Mouse (Mus musculus) liver, adult 2 months (tissue): ENCODE data around the gene Trpm2.

Experiments
- CTCF ChIP-seq: fragments of 200-500 bp; IDR thresholded peaks from 2 replicates; pipeline ENCODE4 v1.5.1; 2011; ENCODE audit warnings: low read depth, low read length, control low read depth
- POLR2A ChIP-seq: fragments of 200-500 bp; IDR thresholded peaks from 2 replicates; pipeline ENCODE4 v1.6.1; 2011; ENCODE audit warnings: low read length, control low read depth; ENCODE audit not compliant: insufficient read depth; ENCODE audit errors: extremely low read depth

- 0 out of 2 replicates have a peak, but pooled peaks have one; percentile 20 for TF ChIP-seq CTCF
- TF ChIP-seq POLR2A: 0 out of 2 replicates have a peak, but pooled peaks have one; percentile 17
Measured at GRCm38 (mm10) chr10:77900903-77901818, 69.2 kb downstream of the Trpm2 start.
